Mouse (Mus musculus): ENCODE data around the gene Maco1.

Maco1 gene

GRCm38 (mm10) chr4:134769081-134769811 is 83.9 kb downstream of the Maco1 start:
- peak in 1 of 2 experiments; percentile 62 for DNase-seq

GRCm38 (mm10) chr4:134768226-134768888 is 84.8 kb downstream of the Maco1 start:
- no peak for DNase-seq

GRCm38 (mm10) chr4:134767426-134768225 is 85.5 kb downstream of the Maco1 start, which contains the start of gene Ldlrap1:
TSS of gene Ldlrap1 (minus strand) at chr4:134768024.
- DNase-seq: peak; percentile 86 to 90

- DNase-seq: peak; percentile 43 to 74
Observed at GRCm38 (mm10) chr4:134766904-134767425, 86.2 kb downstream of the Maco1 start.

GRCm38 (mm10) chr4:134766277-134766676 is 86.9 kb downstream of the Maco1 start:
- DNase-seq: no peak

GRCm38 (mm10) chr4:134764333-134764732 is 88.8 kb downstream of the Maco1 start:
- no peak for DNase-seq

- DNase-seq: no peak
Observed at GRCm38 (mm10) chr4:134762360-134762759, 90.8 kb downstream of the Maco1 start.

- DNase-seq: peak; percentile 90 to 94
Observed at GRCm38 (mm10) chr4:134760793-134761201, 92.3 kb downstream of the Maco1 start.

- DNase-seq: no peak
Observed at GRCm38 (mm10) chr4:134760281-134760680, 92.9 kb downstream of the Maco1 start.

- no peak for DNase-seq
Observed at GRCm38 (mm10) chr4:134759564-134759963, 93.6 kb downstream of the Maco1 start.

- no peak for DNase-seq
Observed at GRCm38 (mm10) chr4:134758922-134759321, 94.2 kb downstream of the Maco1 start.

GRCm38 (mm10) chr4:134758367-134758766 is 94.8 kb downstream of the Maco1 start:
- DNase-seq: no peak

- no peak for DNase-seq
Observed at GRCm38 (mm10) chr4:134756953-134757352, 96.2 kb downstream of the Maco1 start.

GRCm38 (mm10) chr4:134754941-134755340 is 98.2 kb downstream of the Maco1 start:
- DNase-seq: no peak

GRCm38 (mm10) chr4:134754371-134754770 is 98.8 kb downstream of the Maco1 start:
- no peak for DNase-seq

GRCm38 (mm10) chr4:134753516-134754261 is 99.5 kb downstream of the Maco1 start:
- DNase-seq: no peak

- no peak for DNase-seq
Observed at GRCm38 (mm10) chr4:134752911-134753426, 100.2 kb downstream of the Maco1 start.
